Mouse (Mus musculus): ENCODE data around the gene Angel2.

DNA sequence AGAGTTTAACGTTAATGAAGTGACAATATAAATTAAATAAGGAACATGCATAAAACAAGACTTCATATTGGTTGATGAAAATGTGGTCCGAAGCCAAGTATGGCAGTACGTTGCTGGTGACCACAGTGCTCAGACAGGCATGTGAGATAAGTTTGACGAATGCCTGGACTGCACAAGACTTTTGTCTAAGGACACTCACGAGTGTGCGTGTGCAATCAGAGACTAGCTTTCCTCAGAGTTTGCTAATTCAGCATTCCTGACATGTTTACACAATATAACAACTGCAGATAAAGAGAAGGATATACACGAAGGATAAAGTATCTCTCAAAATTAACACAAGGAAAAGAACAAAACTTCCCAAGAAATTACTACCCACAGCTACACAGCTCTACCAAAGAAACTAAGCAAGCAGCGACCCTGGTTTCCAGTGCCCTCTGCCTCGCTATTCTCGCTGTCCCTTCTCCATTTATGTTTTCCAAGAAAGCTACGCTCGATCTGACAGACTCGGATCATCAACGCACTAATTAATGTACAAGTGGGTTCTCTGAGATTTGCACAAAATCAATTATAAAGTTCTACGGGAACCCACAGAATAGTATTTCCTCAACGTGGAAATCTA is 2.9 kb downstream of the Angel2 start:
- TF ChIP-seq CTCF (IDR thresholded peaks at IDR 0.05; ENCODE audit: borderline replicate concordance, insufficient read depth, low read length) (no peak), POLR2A (IDR thresholded peaks at IDR 0.05; ENCODE audit: low read depth, low read length) (no peak; the same call in none of the 2 replicates)
